Mouse (Mus musculus) small intestine, adult 2 months (tissue): ENCODE results near the gene Dydc2. TPM values are rescaled to one million over a fixed set of nuclear protein-coding genes. Genes with fewer than 3 reads are reported as not detected.
A peak's percentile ranks its signal among the peaks of the same experiment; 100 is the strongest.

Source experiments
- H3K27ac ChIP-seq: fragments of 200-500 bp; 2 replicates; pipeline ENCODE4 v1.5.1; 2012; ENCODE audit warnings: low read depth, low read length, control low read depth, inconsistent platforms; ENCODE audit not compliant: insufficient read depth
- H3K27me3 ChIP-seq: fragments of 200-500 bp; 2 replicates; pipeline ENCODE4 v1.6.1; 2012; ENCODE audit warnings: mild to moderate bottlenecking, moderate library complexity, low read length, inconsistent platforms; ENCODE audit not compliant: control insufficient read depth, insufficient read depth
- H3K36me3 ChIP-seq: fragments of 200-500 bp; 2 replicates; pipeline ENCODE4 v1.6.1; 2012; ENCODE audit warnings: mild to moderate bottlenecking, low read length, control low read depth, inconsistent platforms; ENCODE audit not compliant: control insufficient read depth, insufficient read depth
- H3K4me1 ChIP-seq: fragments of 200-500 bp; 2 replicates; pipeline ENCODE4 v1.6.1; 2012; ENCODE audit warnings: low read length, inconsistent platforms, mixed read lengths; ENCODE audit not compliant: control insufficient read depth, insufficient read depth, insufficient read length
- H3K4me3 ChIP-seq: fragments of 200-500 bp; 2 replicates; pipeline ENCODE4 v1.5.1; 2012; ENCODE audit warnings: low read depth, mild to moderate bottlenecking, control low read depth, inconsistent platforms, low read length, moderate library complexity
- CTCF ChIP-seq: fragments of 200-500 bp; IDR thresholded peaks from 2 replicates; pipeline ENCODE4 v1.5.1; 2012; ENCODE audit warnings: low read depth, mild to moderate bottlenecking, control low read depth, inconsistent platforms, low read length, moderate library complexity, mixed read lengths; ENCODE audit not compliant: insufficient replicate concordance, insufficient read length; ENCODE audit errors: extremely low read depth
- POLR2A ChIP-seq: fragments of 200-500 bp; IDR thresholded peaks from 2 replicates; pipeline ENCODE4 v1.6.1; 2012; ENCODE audit warnings: low read depth, mild to moderate bottlenecking, control low read depth, inconsistent platforms, low read length, moderate library complexity
- WGBS: fragments of 180-500 bp; shearing (Covaris S2); methylation state at CpG from one replicate; pipeline ENCODE4 v1.1.7; 2018; 5-methylcytosine and 5-hydroxymethylcytosine counted together
- polyA plus RNA-seq: library from polyadenylated mRNA; depleted of rRNA; stranded (reverse); fragments of >200 nt; gene quantifications from 2 replicates; pipeline ENCODE4 v1.2.3, GENCODE M21; 2012

Dydc2 gene
- polyA plus RNA-seq, 1 experiment: not detected

DNA sequence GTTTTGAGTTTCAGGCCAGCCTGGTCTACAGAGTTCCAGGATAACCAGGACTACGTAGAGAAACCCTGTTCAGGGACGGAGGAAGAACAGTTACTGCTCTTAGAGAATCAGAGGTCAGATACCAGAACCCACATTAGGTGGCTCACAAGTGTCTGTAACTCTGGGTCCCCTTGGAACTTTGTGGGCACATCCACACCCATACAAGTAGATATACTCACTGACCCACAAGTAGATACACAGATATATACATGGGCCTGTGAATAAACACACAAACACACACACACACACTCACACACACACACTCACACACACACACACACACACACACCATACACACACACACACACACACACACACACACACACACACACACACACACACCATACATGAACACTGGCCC lies 43.9 kb downstream of the Dydc2 start:
- TF ChIP-seq POLR2A (no peak), CTCF (no peak)
- 75% methylated on average over 2 of the region's 2 CpGs for WGBS
- Histone ChIP-seq H3K36me3 (no peaks in the 10 kb centered on the region), H3K4me3 (no peak overlapping the region), H3K4me1 (peaks cover 24% of the 10 kb centered on the region), H3K27me3 (no peaks in the 10 kb centered on the region), H3K27ac (peak overlapping the region; percentile 77)

DNA sequence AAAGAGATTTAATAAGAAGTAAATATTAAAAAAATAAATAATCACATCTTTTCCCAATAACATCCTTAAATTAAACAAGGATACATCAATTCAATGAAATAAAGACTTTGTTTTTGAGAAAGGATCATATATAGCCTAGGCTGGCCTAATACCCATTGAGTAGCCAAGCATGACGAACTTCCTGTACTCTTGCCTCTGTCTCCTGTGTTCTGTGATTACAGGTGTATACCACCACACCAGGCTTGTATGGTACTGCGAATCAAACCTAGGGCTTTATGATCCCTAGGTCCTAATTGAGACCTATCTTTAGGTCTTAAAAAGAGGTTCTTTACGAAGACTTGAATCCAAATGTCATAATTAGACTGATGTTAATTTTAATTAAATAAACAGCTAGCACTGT lies 47.8 kb downstream of the Dydc2 start:
- Histone ChIP-seq H3K36me3 (no peaks in the 10 kb centered on the region), H3K27ac (no peak overlapping the region), H3K4me3 (no peak overlapping the region), H3K4me1 (peaks cover 10% of the 10 kb centered on the region; the same call in 1 of the 2 replicates), H3K27me3 (no peaks in the 10 kb centered on the region)
- WGBS: 87% methylated on average over 3 of the region's 3 CpGs
- TF ChIP-seq POLR2A (no peak), CTCF (no peak)

DNA sequence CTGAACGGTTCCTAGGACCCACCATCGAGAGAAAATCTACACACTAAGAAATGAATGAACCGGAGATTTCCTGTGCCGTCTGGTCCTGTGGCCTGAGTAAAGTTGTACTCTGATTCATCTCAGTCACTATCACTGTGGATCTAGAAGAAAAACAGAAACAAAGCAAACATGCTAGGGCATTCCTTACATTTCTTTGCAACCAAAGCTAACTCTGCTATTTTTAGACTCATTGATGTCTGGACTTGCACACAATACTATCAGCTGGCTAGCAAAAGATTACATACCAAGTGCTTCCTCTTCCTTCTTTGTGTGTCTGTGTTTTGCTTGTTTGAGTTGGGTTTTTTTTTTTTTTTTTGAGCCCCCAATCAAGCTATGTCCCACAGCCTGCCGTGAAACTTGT lies 51.5 kb downstream of the Dydc2 start:
- Histone ChIP-seq H3K4me3 (no peak overlapping the region), H3K4me1 (peaks cover 4% of the 10 kb centered on the region), H3K27me3 (no peaks in the 10 kb centered on the region), H3K36me3 (no peaks in the 10 kb centered on the region), H3K27ac (no peak overlapping the region)
- WGBS: 37% methylated on average over 5 of the region's 5 CpGs
- TF ChIP-seq CTCF (no peak), POLR2A (no peak)

DNA sequence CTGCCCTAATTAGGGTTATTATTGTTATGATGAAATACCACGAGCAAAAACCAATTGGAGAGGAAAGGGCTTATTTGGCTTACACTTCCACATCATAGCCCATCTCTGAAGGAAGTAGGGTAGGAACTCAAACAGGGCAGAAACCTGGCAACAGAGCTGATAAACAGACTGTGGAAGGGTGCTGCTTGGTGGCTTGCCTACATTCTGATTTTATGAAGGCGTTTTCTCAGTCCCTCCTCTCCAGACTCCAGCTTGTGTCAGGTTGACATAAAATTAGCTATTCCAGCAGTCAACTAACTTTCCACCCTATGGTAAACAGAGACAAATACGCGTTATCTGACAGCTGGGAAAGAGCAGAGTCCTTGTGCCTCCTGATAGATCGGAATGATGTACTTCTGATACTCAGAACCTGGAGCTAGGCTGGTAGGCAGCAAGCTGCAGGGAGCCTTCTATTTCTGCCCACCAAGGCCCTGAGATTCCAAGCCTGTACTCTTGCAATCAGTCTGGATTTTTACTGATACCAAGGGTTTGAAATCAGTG lies 54.2 kb downstream of the Dydc2 start:
- TF ChIP-seq POLR2A (no peak), CTCF (no peak)
- WGBS: 35% methylated on average over 5 of the region's 5 CpGs
- no peak overlapping the region for H3K27ac ChIP-seq
- peaks cover 4% of the 10 kb centered on the region for H3K4me1 ChIP-seq
- H3K27me3 ChIP-seq: no peaks in the 10 kb centered on the region
- no peak overlapping the region for H3K4me3 ChIP-seq
- no peaks in the 10 kb centered on the region for H3K36me3 ChIP-seq

DNA sequence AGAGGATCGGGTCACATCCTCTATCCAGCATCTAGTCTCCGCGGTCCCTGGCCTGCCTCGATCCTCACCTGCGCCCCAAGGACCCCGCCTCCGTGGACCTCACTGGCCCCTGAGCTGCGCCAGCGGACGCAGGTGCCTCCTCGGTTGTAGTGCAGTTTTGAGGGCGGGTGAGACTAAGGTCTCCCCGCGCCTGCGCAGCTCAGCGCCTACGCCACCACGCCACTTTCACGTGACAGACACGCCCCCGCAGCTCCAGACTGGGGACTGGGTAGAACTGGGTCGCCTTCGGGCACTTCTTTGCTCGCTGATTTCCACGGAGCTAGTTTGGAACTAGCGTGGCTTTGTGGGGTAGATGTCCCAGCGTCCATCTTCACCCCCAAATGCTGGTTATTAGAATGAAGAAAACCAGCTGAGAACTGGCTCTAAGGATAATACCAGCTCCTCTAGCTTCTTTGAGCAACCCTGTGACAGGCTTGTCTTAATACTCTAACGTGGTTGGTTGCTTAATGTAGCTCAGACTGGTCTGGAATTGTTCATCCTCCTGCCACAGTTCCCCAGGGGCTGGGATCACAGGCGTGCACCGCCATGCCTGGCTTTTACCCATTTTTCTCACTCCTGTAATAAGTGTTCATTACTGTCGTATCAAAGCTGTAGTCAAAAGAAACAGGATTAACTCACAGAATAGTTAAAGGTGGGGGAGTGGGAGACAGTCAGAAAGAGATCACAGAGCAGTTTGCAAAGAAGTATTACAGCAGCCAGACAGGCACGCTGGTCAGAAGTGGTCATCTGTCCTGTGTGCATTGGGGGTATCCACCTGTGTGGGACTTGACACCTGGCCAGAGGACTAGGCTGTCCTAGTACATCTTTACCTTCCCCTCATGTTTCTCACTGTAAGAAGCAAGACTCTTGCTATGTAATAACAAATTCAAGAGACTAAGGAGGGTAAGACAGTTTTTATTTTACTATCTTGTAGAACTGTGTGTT lies 55.1 kb downstream of the Dydc2 start, which contains the start of gene Fam213a:
TSS of gene Fam213a (minus strand) at position 159 of the 984 bp plus-strand sequence.
- peaks cover 4% of the 10 kb centered on the region for H3K4me1 ChIP-seq
- H3K27ac ChIP-seq: peak within 1 kb of the TSS; percentile 75
- H3K4me3 ChIP-seq: peak within 1 kb of the TSS; percentile 94
- TF ChIP-seq POLR2A: peak; percentile 83; the same call in 1 of the 2 replicates
- no peak for TF ChIP-seq CTCF
- 4% methylated on average over 32 of the region's 32 CpGs for WGBS
- no peaks in the 10 kb centered on the region for H3K36me3 ChIP-seq
- H3K27me3 ChIP-seq: no peaks in the 10 kb centered on the region

DNA sequence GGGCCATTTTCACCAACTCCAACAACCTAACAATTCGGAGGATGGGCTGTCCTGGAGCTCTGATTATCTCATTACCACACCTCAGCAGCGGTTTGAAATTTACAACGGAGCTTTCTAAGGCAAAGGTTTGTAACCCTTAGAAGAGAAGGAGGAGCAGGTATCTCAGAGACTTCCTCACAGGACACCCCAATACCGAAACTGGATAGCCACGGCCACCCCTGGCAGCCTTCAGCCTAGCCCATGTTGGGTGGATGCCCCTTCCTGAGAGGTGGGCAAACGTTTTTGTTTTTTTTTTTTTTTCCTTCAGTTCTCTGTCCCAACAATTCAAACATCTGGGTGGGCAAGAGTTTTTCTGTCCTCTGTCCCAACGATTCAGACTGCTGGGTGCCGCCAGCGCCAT lies 55.9 kb downstream of the Dydc2 start:
- Histone ChIP-seq H3K4me1 (peaks cover 6% of the 10 kb centered on the region), H3K27ac (peak overlapping the region; percentile 75), H3K27me3 (no peaks in the 10 kb centered on the region), H3K4me3 (peak overlapping the region; percentile 94), H3K36me3 (no peaks in the 10 kb centered on the region)
- peak; percentile 6; the same call in 1 of the 2 replicates for TF ChIP-seq CTCF
- TF ChIP-seq POLR2A: no peak
- WGBS: 8% methylated on average over 9 of the region's 9 CpGs

DNA sequence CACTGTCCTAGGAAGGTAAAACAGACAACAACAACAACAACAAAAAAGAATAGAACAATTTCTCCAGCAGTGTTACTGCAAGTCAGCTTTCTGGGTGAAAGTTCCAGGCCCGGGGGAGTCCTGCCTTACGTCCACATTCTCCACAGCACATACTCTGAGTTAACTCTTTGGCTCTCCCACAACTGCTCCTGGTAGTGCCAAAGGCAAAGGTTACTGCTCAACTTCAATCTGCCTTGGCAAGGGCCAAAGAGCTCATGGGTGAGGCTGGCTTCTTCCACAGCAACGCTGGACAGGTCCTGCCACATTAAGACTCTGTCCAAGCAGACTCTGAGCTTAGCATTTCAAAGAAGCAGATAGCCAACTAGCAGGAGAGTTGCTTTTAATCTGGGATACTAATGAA lies 57.1 kb downstream of the Dydc2 start:
- H3K4me3 ChIP-seq: no peak overlapping the region
- no peak for TF ChIP-seq POLR2A
- no peak for TF ChIP-seq CTCF
- WGBS: 48% methylated on average over 3 of the region's 3 CpGs

More for the DNA sequence above, 57.1 kb downstream of the Dydc2 start:
- peak overlapping the region; percentile 75 for H3K27ac ChIP-seq
- no peaks in the 10 kb centered on the region for H3K36me3 ChIP-seq
- peaks cover 14% of the 10 kb centered on the region for H3K4me1 ChIP-seq
- H3K27me3 ChIP-seq: no peaks in the 10 kb centered on the region
